Mouse (Mus musculus): ENCODE data around the gene Cenpb.

DNA sequence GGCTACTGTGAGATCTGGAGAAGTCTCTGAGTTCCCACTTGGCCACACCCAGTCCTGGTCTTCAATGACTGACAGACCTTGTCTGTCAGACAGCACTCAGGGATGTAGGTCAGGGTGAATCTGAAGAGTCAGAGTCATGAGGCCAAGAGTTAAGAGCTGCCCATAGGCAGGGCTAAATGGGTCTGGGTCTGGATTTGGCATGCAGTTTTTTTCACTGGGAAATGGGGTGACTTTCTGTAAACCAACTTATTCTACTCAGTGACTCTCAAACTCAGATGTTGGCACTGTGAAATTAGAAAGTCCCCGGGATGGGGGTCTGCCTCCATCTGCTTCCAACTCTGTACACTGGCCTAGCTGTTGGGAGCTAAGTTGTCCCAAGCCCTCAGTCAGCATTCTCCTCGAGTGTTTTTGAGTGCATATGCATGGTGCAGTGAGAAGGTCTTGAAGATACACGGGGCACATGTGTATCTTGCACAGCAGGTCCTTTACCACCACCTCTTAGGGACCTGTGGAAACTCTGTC lies 51.2 kb downstream of the Cenpb start:
- TF ChIP-seq POLR2A (IDR thresholded peaks at IDR 0.05; ENCODE audit: low read depth, low read length) (no peak), CTCF (conservative IDR thresholded peaks at IDR 0.05; ENCODE audit: insufficient read depth, insufficient read length, low read depth, low read length) (no peak)
